Mouse (Mus musculus) kidney, adult 2 months (tissue): ENCODE measurements at regions not wholly inside any gene's neighbourhood (a gene's known extent, or its start where the extent isn't known, plus 50 kb on each side); places are given as distances from the start of the nearest gene placed in this dataset.

Source experiments
- DNase-seq: peaks from one replicate; pipeline ENCODE4 v3.0.0; 2021
- H3K27ac ChIP-seq: fragments of 200-500 bp; 2 replicates; pipeline ENCODE4 v1.5.1; 2012; ENCODE audit warnings: low read depth, low read length, control low read depth, inconsistent platforms; ENCODE audit not compliant: insufficient read depth
- H3K27me3 ChIP-seq: fragments of 200-500 bp; replicated peaks from 2 replicates; pipeline ENCODE4 v1.6.1; 2012; ENCODE audit warnings: mild to moderate bottlenecking, moderate library complexity, low read length, inconsistent platforms; ENCODE audit not compliant: control insufficient read depth, insufficient read depth
- H3K36me3 ChIP-seq: fragments of 200-500 bp; 2 replicates; pipeline ENCODE4 v1.6.1; 2012; ENCODE audit warnings: mild to moderate bottlenecking, moderate library complexity, low read length, inconsistent platforms; ENCODE audit not compliant: control insufficient read depth, insufficient read depth
- H3K4me1 ChIP-seq: fragments of 200-500 bp; 2 replicates; pipeline ENCODE4 v1.6.1; 2011; ENCODE audit warnings: low read length; ENCODE audit not compliant: control insufficient read depth, insufficient read depth
- H3K4me3 ChIP-seq: fragments of 200-500 bp; 2 replicates; pipeline ENCODE4 v1.5.1; 2011; ENCODE audit warnings: mild to moderate bottlenecking, low read depth, low read length, control low read depth; ENCODE audit not compliant: insufficient read depth
- CTCF ChIP-seq: fragments of 200-500 bp; conservative IDR thresholded peaks from 2 replicates; pipeline ENCODE4 v1.5.1; 2011; ENCODE audit warnings: low read depth, mild to moderate bottlenecking, control low read depth, low read length, moderate library complexity, mixed read lengths; ENCODE audit not compliant: insufficient read depth, insufficient read length
- POLR2A ChIP-seq: fragments of 200-500 bp; IDR thresholded peaks from one replicate; pipeline ENCODE4 v1.6.1; 2011; ENCODE audit warnings: low read depth, low read length, control low read depth
- WGBS: fragments of 180-500 bp; shearing (Covaris S2); methylation state at CpG from one replicate; pipeline ENCODE4 v1.1.7; 2018; 5-methylcytosine and 5-hydroxymethylcytosine counted together

GRCm38 (mm10) chr5:81970525-81971011 is 950.6 kb downstream of the Adgrl3 start:
- H3K4me3 ChIP-seq = no peak overlapping the region
- WGBS = 91% methylated on average over 8 of the region's 8 CpGs
- TF ChIP-seq CTCF (no peak), POLR2A (no peak)
- H3K27ac ChIP-seq = no peak overlapping the region
- DNase-seq = no peak
- H3K27me3 ChIP-seq = no peaks in the 10 kb centered on the region
- H3K36me3 ChIP-seq = no peaks in the 10 kb centered on the region
- H3K4me1 ChIP-seq = no peaks in the 10 kb centered on the region

- H3K27ac ChIP-seq = no peak overlapping the region
- no peaks in the 10 kb centered on the region for H3K4me1 ChIP-seq
- H3K36me3 ChIP-seq = no peaks in the 10 kb centered on the region
- H3K27me3 ChIP-seq = no peaks in the 10 kb centered on the region
- no peak for TF ChIP-seq CTCF
- no peak for TF ChIP-seq POLR2A
- DNase-seq = no peak
- H3K4me3 ChIP-seq = no peak overlapping the region
- WGBS = 94% methylated on average over 3 of the region's 3 CpGs
These were observed 956.6 kb downstream of the Adgrl3 start for GRCm38 (mm10) chr5:81976515-81976914.

- Histone ChIP-seq H3K27me3 (no peaks in the 10 kb centered on the region), H3K27ac (no peak overlapping the region), H3K4me3 (no peak overlapping the region), H3K36me3 (no peaks in the 10 kb centered on the region), H3K4me1 (no peaks in the 10 kb centered on the region)
- no peak for DNase-seq
- TF ChIP-seq POLR2A (no peak), CTCF (no peak)
- 61% methylated on average over 4 of the region's 4 CpGs for WGBS
These were observed 963.4 kb downstream of the Adgrl3 start for GRCm38 (mm10) chr5:81983351-81983750.

- TF ChIP-seq CTCF (no peak), POLR2A (no peak)
- WGBS = 62% methylated on average over 6 of the region's 6 CpGs
- H3K4me3 ChIP-seq = no peak overlapping the region
- H3K27ac ChIP-seq = no peak overlapping the region
- no peaks in the 10 kb centered on the region for H3K36me3 ChIP-seq
- no peaks in the 10 kb centered on the region for H3K4me1 ChIP-seq
- no peak for DNase-seq
- H3K27me3 ChIP-seq = no peaks in the 10 kb centered on the region
These were observed 968.1 kb downstream of the Adgrl3 start for GRCm38 (mm10) chr5:81988069-81988468.

- no peak for TF ChIP-seq POLR2A
- TF ChIP-seq CTCF = no peak
- Histone ChIP-seq H3K36me3 (no peaks in the 10 kb centered on the region), H3K4me1 (no peaks in the 10 kb centered on the region), H3K27me3 (0 out of 2 replicates have a peak, but pooled peaks cover 1% of the 10 kb centered on the region), H3K4me3 (no peak overlapping the region), H3K27ac (no peak overlapping the region)
- DNase-seq = no peak
- WGBS = 90% methylated on average over 2 of the region's 2 CpGs
These were observed 988.0 kb downstream of the Adgrl3 start for GRCm38 (mm10) chr5:82007955-82008354.

GRCm38 (mm10) chr5:82024126-82024525 is 1004.2 kb downstream of the Adgrl3 start:
- 36% methylated on average over 4 of the region's 4 CpGs for WGBS
- Histone ChIP-seq H3K27me3 (no peaks in the 10 kb centered on the region), H3K4me1 (no peaks in the 10 kb centered on the region; the same call in 1 of the 2 replicates), H3K4me3 (no peak overlapping the region), H3K27ac (no peak overlapping the region), H3K36me3 (no peaks in the 10 kb centered on the region)
- TF ChIP-seq CTCF (no peak), POLR2A (no peak)
- DNase-seq = peak; percentile 68

- Histone ChIP-seq H3K4me3 (no peak overlapping the region), H3K27me3 (no peaks in the 10 kb centered on the region), H3K4me1 (no peaks in the 10 kb centered on the region), H3K27ac (no peak overlapping the region), H3K36me3 (no peaks in the 10 kb centered on the region)
- 82% methylated on average over 7 of the region's 7 CpGs for WGBS
- no peak for DNase-seq
- no peak for TF ChIP-seq POLR2A
- TF ChIP-seq CTCF = no peak
These were observed 1014.8 kb downstream of the Adgrl3 start for GRCm38 (mm10) chr5:82034776-82035175.
